Mouse (Mus musculus) embryonic fibroblast, embryonic 13.5 days (primary cell): ENCODE data around the gene Flvcr2.
A peak's percentile ranks its signal among the peaks of the same experiment; 100 is the strongest.

Experiments
- CTCF ChIP-seq: IDR thresholded peaks from 2 replicates; pipeline ENCODE4 v1.5.1; 2011; ENCODE audit warnings: mild to moderate bottlenecking, control low read depth, low read length, moderate library complexity, borderline replicate concordance; ENCODE audit not compliant: insufficient read depth
- POLR2A ChIP-seq: IDR thresholded peaks from 2 replicates; pipeline ENCODE4 v1.6.1; 2011; ENCODE audit warnings: low read depth, mild to moderate bottlenecking, control low read depth, low read length, moderate library complexity

DNA sequence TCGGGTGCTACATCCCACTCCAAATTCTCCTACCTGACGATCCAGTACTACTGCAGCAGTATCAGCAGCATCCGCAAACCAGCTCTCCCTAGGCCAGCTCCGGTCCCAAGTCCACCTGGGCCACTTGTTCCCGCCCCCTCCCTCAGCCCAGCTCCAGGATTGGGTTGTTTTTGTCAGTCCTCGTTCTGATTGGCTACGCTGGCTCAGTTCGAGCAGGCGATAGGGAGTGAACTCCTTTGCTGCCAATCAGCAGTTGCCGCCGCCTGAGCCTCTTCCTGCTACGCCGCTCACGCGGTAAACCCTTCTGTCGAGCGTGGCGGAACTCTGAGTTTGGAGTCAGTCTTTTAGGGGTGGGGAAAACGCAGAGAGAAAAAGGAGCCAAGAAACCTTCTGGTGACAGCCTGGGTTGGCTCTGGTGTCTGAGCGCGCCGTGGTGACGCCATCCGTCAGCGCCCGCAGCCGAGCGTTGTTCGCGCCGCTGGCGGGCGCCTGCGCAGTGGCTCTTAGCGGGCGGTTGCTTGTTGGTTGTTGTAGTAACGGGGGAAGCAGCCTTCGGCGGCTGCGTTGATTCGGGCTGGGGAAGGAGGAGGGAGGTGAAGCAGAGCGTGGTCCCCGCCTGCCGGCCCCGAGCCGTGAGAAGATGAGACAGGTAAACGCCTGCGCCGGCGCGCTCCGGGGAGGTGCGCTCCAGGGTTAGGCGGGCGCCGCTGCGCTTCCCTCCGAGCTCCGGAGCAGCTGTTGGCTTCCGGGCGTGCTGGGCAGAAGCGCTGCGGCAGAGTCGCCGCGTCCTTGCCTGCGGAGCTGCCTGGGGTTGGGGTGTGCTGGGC is 78.3 kb downstream of the Flvcr2 start, which contains the start of the genes Erg28 and Ttll5:
- no peak for TF ChIP-seq CTCF
- TF ChIP-seq POLR2A, result peak; percentile 89
